Mouse (Mus musculus) common myeloid progenitor, adult 5-6 weeks (primary cell): ENCODE results near the gene Plekhj1. TPM values are rescaled to one million over a fixed set of nuclear protein-coding genes. Genes with fewer than 3 reads are reported as not detected.
"Not testable (repeated sequence)": the region's sequence is repeated elsewhere in the genome, so short reads cannot be mapped to it uniquely, and the experiment has no call there.

ENCODE experiments used
- ATAC-seq: replicated peaks from 2 replicates; pipeline ENCODE4 v1.8.0; 2016; ENCODE audit warnings: low read depth, mild to moderate bottlenecking, moderate TSS enrichment, inconsistent platforms; ENCODE audit not compliant: poor library complexity, severe bottlenecking
- total RNA-seq: library from RNA; stranded (forward); fragments of 200-1000, 187-1606 nt; gene quantifications from 2 replicates; pipeline ENCODE4 v1.2.3, GENCODE M21; 2017

Gene Plekhj1
- total RNA-seq, 1 experiment from 2014 or later = 36.7 TPM

DNA sequence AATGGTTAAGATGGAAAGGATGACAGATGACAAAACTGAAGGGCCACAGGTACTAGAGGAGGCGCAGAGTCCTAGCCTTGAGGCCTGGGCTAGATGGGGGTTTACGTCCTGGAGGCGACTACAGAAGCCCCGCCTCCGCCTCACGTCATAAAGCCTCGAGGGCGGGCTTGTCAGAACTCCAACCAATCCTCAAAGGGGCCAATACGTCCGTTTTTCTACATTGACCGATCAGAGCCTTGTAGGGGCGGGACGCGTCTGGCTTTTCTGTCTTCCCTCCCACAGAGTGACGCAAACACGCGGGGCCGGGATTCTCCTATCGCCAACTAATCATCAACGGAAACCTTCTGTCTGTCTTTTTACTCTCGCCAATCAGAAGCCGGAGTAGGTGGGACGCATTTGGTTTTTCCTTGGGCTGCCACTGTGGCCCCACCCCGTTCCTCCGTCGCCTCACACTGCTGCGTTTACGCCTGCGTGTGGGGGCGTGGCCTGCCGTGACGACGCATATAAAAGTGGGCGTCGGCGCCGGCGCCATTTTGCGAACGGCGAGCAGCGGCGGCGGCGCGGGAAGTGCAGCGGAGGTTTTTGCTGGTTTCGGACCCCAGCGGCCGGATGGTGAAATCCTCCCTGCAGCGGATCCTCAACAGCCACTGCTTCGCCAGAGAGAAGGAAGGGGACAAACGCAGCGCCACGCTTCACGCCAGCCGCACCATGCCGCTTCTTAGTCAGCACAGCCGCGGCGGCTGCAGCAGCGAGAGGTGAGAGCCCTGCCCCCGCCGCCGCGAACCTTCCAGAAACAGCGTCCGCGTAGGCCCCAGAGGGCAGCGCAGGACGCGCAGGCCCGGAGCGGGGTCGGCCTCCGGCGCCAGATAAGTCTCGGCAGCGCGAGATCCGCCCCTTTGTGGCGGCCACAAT lies 28.0 kb upstream of the Plekhj1 start, which contains the start of gene Oaz1:
TSS of gene Oaz1 (plus strand) at position 506 of the 912 bp plus-strand sequence.
- ATAC-seq = peak; percentile 83

DNA sequence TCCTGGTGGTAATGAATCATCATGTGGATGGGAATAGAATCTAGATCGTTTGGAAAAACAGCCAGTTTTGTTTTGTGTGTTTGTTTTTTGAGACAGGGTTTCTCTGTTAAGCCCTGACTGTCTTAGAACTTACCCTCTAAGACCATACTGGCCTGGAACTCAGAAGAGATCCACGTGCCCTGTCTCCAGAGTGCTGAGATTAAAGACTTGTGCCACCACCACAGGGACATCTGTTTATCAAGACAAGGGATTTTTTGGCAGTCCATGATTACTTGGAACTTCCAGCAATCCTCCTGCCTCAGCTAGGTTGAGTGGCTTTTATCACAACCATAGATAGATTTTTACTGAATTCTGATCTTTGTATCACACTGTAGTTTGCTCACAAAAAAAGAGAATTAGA lies 26.4 kb upstream of the Plekhj1 start:
- ATAC-seq = no peak

DNA sequence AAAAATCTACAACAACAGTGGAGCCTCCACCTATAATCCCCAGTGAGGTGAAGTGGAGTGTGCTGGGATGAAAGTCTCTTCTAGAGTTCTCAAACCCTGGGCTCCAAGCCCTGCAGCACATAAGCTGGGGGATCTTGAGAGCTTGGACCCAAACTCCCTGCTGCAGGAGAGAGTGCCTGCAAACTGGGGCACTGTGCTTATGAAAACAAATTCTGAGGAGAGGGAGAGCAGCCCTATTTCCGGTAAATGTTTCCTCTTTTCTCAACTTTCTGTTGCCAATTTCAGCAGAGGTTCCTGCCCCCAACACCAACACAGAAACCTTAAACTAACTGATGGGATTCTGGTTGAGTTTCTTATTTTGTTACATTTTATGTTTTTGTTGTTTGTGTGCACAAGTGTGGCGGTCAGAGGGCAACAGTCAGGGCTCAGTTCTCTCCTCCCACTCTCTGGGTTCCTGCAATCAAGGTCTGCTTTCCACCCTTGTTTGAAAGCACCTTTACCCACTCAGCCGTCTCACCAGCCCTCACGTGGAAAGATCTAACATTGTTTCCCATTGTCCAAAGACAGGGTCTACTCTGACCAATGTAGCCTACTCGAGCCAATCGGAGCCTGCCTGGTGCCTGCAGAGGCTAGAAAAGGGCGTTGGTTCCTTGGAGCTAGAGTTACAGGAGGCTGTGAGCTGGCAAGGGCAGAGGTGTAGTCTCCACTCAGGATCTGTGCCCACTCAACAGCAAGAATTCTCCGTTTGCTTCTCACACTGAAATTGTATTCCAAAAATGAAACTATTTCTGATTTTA lies 25.6 kb upstream of the Plekhj1 start:
- no peak for ATAC-seq

DNA sequence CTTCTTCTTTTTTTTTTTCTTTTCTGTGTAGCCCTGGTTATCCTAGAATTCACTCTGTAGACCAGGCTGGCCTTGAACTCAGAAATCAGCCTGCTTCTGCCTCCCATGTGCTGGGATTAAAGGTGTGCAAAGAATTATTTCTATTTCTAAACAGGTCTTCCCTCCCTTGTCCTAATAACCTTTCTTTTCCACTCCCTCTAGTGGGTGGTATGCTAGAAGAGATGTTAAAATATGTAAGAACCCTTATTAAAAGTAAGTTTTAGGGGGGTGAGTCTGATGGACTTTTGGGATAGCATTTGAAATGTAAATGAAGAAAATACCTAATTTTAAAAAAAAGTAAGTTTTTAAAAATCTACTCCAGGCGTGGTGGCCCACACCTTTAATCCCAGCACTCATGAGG lies 24.9 kb upstream of the Plekhj1 start:
- no peak for ATAC-seq

DNA sequence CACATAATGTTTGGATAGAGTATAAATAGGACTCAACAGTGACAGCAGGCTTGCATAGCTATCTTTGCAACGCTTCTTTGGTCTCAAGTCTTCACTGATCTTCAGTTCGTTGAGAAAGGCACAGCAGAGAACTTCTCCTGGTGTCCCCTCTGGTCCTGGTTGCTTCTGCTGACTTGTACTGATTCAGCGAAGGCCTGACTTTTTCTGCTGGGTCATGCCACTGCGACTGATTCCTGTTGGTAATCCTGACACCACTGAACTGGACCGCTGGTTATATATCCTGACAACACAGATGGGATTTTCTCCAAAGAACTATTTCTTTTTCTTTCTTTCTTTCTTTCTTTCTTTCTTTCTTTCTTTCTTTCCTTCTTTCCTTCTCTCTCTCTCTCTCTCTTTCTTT lies 24.1 kb upstream of the Plekhj1 start:
- no peak for ATAC-seq

DNA sequence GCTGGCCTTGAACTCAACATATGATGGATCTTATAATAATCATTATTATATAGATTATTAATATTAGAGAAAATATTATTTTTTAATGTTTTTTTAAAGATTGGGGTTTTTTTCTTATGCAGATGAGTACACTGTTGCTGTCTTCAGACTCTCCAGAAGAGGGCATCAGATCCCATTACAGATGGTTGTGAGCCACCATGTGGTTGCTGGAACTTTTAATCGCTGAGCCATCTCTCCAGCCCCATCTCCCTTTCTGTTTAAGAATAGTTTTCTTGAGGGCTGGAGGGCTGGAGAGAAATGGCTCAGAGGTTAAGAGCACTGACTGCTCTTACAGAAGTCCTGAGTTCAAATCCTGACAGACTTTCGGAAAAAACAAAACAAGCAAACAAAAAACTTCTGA lies 23.6 kb upstream of the Plekhj1 start:
- ATAC-seq = no peak

DNA sequence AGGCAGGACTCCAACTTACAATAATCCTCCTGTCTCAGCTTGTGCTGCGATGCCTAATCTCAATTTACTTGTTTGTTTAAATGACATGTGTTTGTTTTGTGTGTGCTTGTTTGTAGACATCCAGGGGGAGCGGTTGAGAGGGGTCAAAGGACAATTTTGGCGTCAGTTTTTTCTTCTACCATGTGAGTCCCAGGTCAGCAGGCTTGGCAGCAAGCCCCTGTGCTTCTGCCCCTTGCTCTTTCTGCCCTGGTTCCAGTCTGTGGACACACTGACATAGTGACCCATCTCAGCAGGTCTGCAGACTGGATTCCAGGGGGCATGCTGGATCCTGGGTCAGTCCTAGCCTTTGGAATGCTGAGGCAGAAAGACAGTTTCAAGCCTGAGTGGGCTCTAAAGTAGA lies 21.0 kb upstream of the Plekhj1 start:
- no peak for ATAC-seq

DNA sequence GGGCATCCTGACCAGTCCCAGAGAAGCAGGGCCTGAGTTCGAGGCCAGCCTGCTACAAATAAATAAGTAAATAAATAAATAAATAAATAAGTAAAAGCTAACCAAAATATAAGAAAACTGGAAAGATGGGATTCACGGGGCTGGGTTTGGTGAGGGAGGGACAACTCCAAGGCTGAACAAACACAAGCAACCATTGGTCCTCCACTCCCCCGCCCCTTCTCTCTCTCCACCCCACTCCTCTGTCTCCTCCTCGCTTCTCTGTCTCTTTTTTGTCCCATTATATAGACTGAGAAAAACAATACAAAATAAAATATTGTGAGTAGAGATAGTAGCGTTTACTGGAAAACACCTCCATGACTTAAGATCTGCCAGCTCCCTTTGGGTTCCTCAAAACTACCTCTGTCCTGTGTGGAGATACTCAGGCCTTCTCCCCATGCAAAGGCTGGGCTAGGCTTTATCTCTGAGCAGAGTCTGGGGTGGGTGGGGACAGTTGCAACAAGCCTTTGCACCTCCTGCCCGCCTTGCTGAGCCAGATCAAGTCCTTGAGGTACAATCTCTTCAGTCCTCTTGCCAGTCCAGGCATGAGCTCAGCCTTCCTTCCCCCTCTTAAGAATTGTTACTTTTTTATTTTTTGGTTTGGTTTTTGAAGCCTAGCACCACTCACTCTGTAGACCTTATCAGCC lies 20.3 kb upstream of the Plekhj1 start:
- ATAC-seq = peak; percentile 69; the same call in 1 of the 2 replicates

DNA sequence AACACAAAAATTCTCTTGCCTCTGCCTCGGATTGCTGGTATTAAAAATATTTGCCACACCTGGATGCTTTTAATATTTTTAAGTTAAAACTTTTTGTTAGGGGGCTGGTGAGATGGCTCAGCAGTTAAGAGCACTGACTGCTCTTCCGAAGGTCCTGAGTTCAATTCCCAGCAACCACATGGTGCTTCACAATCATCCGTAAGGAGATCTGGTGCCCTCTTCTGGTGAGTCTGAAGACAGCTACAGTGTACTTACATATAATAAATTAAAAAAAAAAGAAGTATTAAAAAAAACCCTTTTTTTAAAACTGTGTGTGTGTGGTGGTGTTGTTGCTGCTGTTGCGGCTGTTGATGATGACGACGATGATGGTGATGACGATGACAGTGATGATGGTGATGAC lies 19.5 kb upstream of the Plekhj1 start:
- ATAC-seq = not testable (repeated sequence)

DNA sequence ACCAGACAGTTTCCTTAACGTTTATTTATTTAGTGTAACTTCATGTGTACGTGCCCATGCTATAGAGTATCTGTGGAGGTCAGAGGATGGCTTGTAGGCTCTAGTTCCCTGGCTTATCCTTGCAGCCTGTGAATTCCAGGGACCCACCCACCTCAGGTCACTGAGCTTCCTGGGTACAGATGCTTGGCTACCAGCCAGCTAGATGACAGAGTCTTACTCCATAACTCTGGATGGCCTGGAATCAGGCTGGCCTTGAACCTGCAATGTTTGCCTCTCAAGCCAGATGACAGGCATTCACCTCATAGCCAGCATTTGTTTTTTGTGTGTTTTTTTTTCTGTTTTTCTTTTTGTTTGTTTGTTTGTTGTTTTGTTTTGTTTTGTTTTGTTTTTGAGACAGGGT lies 18.7 kb upstream of the Plekhj1 start:
- ATAC-seq = no peak

DNA sequence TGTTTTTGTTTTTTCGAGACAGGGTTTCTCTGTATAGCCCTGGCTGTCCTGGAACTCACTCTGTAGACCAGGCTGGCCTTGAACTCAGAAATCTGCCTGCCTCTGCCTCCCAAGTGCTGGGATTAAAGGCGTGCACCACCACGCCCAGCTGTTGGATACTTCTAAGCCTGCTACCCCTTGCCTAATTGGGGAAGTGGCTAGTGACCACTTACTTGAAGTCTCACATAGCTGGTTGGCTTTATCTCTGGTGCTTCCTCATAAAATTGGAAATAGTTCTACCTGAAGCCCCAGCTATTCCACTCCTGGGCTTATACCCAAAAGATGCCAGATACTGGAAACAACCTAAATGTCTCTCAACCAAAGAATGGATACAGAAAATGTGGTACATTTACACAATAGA lies 17.9 kb upstream of the Plekhj1 start:
- peak; percentile 68 for ATAC-seq

DNA sequence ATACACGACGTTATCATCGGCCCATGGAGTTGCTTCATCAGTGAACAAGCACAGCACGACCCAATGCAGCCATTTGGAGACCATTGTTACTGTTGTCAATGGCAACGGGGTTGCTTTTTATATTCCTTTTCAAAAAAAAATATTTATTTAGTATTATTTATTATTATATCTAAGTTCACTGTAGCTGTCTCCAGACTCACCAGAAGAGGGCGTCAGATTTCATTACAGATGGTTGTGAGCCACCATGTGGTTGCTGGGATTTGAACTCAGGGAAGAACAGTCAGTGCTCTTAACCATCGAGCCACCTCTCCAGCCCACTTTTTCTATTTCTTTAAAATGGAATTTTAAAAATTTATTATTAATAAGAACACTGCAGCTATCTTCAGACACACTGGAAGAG lies 16.4 kb upstream of the Plekhj1 start:
- ATAC-seq = no peak

DNA sequence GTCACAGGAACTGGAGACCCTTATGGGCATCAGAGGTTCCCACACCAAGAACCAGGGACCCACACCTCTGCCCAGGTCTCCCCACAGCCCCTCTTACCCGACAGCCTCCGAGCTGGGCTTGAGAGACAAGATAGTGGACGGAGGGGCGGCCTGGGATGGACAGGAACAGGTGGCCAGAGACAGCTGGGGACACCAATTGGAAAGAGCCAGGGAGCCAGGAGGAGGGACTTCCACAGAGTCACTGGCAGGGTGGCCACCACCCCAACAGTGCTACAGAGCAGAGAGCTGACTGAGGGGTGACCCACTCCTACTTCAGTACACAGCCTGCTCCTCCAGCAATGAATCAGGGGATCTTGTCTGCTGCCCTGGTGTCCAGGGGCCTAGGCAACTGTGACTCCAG lies 14.9 kb upstream of the Plekhj1 start, which contains the start of gene Jsrp1:
TSS of gene Jsrp1 (minus strand) at position 133 of the 400 bp plus-strand sequence.
- no peak for ATAC-seq

DNA sequence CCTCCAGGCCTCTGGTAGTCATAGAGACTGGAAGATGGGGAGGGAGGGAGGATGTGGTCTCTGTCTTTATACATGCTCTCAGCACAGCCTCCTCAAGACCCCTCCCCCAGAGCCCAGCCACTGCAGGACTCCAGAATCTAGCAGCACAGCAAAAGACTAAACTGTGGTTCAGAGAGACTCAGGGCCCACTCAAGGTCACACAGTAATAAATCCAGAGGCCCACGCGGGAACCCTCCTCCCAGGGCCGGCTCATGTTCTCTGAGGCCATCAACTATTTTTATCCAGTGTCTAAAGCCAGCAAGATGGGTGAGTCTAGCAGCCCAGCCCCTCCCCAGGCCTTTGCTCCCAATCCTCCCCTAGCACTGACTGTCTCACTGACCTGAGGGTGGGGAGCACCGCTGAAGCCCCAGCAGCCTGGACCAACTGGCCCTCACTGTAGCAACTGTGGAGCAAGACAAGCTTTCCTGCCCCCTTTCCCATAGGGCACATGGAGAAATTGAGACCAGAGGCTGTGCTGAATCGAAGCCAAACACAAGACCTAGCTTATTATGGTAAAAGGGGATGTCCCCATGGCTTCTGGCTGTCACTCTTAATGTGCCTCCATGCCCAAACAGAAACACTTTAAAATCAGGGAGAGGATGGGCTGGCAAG lies 14.1 kb upstream of the Plekhj1 start:
- ATAC-seq = no peak

DNA sequence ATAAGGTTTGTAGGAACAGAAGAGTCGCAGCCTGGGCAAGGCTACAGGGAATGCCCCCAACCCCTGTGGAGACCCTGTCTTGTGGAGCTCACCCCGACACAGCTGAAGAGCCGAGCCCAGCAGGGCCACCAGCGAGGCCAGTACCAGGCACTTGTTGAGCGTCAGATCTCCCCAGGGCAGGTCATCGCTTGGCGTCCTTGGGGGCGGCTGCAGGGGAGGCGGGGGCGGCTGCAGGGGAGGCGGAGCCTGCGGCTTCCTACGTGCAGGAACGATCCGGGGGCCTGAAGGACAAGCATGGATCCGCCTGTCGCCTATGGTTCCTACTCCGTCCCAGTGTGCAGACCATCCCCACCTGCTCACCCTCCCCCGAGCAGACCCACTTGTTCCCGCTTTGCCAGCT lies 11.7 kb upstream of the Plekhj1 start:
- no peak for ATAC-seq

DNA sequence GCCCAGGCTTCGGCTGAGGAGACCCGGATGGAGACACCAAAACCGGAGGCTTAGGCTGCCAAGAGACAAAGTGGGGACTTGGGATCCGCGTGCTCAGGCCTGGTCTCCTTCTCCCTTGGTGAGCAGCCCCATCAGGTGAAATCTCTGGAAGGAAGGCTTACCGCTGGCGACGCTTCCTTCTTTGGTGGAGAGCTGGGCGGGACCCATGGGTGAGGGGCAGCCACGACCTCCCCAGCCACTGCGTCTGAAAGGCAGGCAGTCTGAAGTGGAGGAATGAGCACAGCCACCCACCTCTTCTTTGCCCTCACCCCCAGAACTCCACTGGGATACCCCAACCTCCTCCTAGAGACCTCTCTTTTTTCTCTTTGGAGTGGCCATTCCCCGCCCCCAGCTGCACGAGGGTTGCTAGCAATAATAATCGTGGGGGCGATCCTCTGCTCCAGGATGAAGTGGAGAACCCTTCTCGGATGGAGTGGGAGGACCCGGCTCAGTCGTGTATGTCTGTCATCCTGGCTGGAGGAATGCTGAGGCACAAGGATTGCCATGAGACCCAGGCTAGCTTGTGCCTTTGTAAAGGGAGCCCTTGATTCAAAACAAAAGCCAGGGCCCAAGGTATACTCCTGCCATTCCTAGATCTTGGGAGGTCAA lies 10.7 kb upstream of the Plekhj1 start:
- ATAC-seq = no peak

DNA sequence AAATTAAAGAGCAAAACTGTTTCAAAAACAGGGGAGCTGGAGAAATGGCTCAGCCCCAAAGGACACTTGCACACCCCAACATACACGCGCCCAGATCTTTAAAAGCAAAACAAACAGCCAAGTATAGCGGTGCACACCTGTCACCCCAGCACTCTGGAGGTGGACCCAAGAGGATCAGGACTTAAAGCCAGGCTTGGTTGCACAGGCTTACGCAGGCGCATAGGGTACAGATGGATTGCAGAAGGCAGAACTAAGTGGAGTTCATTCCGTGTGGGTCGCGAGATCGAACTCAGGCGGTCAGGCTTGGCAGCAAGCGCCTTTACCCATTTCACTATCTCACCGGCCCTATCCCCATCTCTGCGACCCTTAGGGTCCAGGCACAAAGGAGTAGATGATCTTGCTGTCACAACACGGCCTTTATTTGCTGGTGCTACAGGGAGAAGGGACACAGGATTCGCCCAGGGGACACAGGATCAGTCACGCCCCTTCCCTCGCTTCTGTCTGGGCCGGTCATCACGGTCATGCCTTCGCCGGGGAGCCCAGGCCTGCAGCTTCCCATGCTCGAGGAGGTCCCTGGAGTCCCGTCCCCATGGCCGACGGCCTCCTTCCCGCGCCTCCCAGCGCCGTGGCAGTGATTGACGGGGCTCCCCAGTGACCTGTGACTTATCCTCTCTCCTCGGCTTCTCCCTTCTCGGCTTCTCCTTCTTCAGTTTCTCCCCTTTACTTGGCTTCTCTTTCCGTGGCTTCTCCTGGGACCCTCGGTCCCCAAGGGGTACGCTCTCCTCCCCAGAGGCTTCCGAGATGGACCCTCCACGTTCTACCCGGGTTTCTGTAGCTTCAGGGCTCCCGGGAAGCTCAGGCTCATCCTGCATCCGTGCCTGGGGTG lies 9.9 kb upstream of the Plekhj1 start:
- no peak for ATAC-seq

DNA sequence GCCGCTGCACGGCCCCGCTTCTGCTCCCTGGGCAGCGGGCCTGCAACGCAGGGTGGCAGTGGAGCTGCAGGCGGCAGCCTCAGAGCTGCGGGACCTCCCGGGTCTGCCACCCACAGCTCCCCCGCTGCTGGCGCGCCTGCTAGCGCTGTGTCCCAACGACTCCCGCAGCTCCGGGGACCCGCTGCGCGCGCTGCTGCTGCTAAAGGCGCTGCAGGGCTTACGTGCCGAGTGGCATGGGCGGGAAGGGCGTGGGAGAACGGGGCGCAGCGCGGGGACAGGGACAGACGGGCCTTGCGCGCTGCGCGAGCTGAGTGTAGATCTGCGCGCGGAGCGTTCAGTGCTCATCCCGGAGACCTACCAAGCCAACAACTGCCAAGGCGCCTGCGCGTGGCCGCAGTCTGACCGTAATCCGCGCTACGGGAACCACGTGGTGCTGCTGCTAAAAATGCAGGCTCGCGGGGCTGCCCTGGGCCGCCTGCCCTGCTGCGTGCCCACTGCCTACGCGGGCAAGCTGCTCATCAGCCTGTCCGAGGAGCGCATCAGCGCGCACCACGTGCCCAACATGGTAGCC lies 8.7 kb upstream of the Plekhj1 start:
- ATAC-seq = peak; percentile 51
